Mouse (Mus musculus) v-Abl transformed pro-B cells (cell line): ENCODE measurements around the gene Cdh20.

Experiments
- in situ Hi-C, 2 experiments: fragments of 400-800 bp; cut with MboI; formaldehyde crosslinking; loops; one replicate each; pipeline ENCODE4 v1.15.1; 2025; ENCODE audit not compliant: unreplicated experiment in 2 of 2

Cdh20 gene

GRCm38 (mm10) chr1:104768371-104769249 is at the start of gene Cdh20:
Gene Cdh20 (plus strand): TSS chr1:104768529.
- in situ Hi-C loops: no loop called here

- in situ Hi-C loops: no loop called here
Observed at GRCm38 (mm10) chr1:104746816-104747215, 21.5 kb upstream of the Cdh20 start.

GRCm38 (mm10) chr1:104747438-104747837 is 20.9 kb upstream of the Cdh20 start:
- in situ Hi-C loops: no loop called here

GRCm38 (mm10) chr1:104754483-104754882 is 13.8 kb upstream of the Cdh20 start:
- in situ Hi-C loops: no loop called here

GRCm38 (mm10) chr1:104755896-104756295 is 12.4 kb upstream of the Cdh20 start:
- in situ Hi-C loops: no loop called here

- in situ Hi-C loops: no loop called here
Observed at GRCm38 (mm10) chr1:104769250-104769607, 900 bp downstream of the Cdh20 start.

GRCm38 (mm10) chr1:104771937-104772336 is 3.6 kb downstream of the Cdh20 start:
- in situ Hi-C loops: no loop called here

- in situ Hi-C loops: no loop called here
Observed at GRCm38 (mm10) chr1:104773207-104773606, 4.9 kb downstream of the Cdh20 start.

- in situ Hi-C loops: no loop called here
Observed at GRCm38 (mm10) chr1:104793488-104793887, 25.2 kb downstream of the Cdh20 start.

- in situ Hi-C loops: no loop called here
Observed at GRCm38 (mm10) chr1:104796146-104796545, 27.8 kb downstream of the Cdh20 start.

- in situ Hi-C loops: no loop called here
Observed at GRCm38 (mm10) chr1:104797139-104797538, 28.8 kb downstream of the Cdh20 start.

GRCm38 (mm10) chr1:104804746-104805145 is 36.4 kb downstream of the Cdh20 start:
- in situ Hi-C loops: no loop called here

- in situ Hi-C loops: no loop called here
Observed at GRCm38 (mm10) chr1:104807214-104807613, 38.9 kb downstream of the Cdh20 start.

- in situ Hi-C loops: no loop called here
Observed at GRCm38 (mm10) chr1:104817510-104817909, 49.2 kb downstream of the Cdh20 start.

GRCm38 (mm10) chr1:104828106-104828505 is 59.8 kb downstream of the Cdh20 start:
- in situ Hi-C loops: no loop called here

- in situ Hi-C loops: no loop called here
Observed at GRCm38 (mm10) chr1:104838206-104838915, 70.0 kb downstream of the Cdh20 start.

- in situ Hi-C loops: no loop called here
Observed at GRCm38 (mm10) chr1:104839051-104839450, 70.7 kb downstream of the Cdh20 start.

- in situ Hi-C loops: no loop called here
Observed at GRCm38 (mm10) chr1:104848256-104848919, 80.1 kb downstream of the Cdh20 start.

- in situ Hi-C loops: no loop called here
Observed at GRCm38 (mm10) chr1:104848920-104849272, 80.6 kb downstream of the Cdh20 start.

GRCm38 (mm10) chr1:104877384-104877783 is 109.1 kb downstream of the Cdh20 start:
- in situ Hi-C loops: no loop called here

- in situ Hi-C loops: no loop called here
Observed at GRCm38 (mm10) chr1:104901815-104902214, 133.5 kb downstream of the Cdh20 start.
